In genomic region chr6:135907137-135907536, GRCm38 (mm10) we compare ENCODE assay signal across 12 mouse cellular contexts.
DNase-seq lines count a peak whose midpoint lies in the region; ATAC-seq and TF ChIP-seq lines count a peak whose summit lies in the region.
"Had no signal": no experiment of that assay in that cellular context is flagged by ENCODE, and none has a peak within 500 bp of the region (broad histone marks: within the 10 kb centered on the region; RNA-seq: fewer than 3 reads in every experiment).

No protein-coding gene starts in this region.

- H3K79me2 ChIP-seq in heart, adult 2 months (replicated peaks; ENCODE audit: control insufficient read depth, insufficient read depth, low read length): no peaks in the 10 kb centered on the region

- no peak for TF ChIP-seq CTCF in heart, adult 2 months (IDR thresholded peaks at IDR 0.05)
- TF ChIP-seq CTCF in cortical plate, adult 2 months (IDR thresholded peaks at IDR 0.05; ENCODE audit: extremely low read depth, insufficient read depth, low read length): no peak

- no peaks in the 10 kb centered on the region; the same call in 1 of the 2 replicates for H3K27me3 ChIP-seq in heart, embryonic 11.5 days (ENCODE audit: control insufficient read depth, insufficient read depth, low read length)
- no peaks in the 10 kb centered on the region for H3K27me3 ChIP-seq in heart, adult 2 months (ENCODE audit: control insufficient read depth, insufficient read depth, low read length)
- peaks cover 6% of the 10 kb centered on the region; the same call in 1 of the 2 replicates for H3K27me3 ChIP-seq in limb, embryonic 12.5 days
- H3K27me3 ChIP-seq in limb, embryonic 10.5 days (ENCODE audit: low read depth, poor library complexity, severe bottlenecking): no peaks in the 10 kb centered on the region
- H3K27me3 ChIP-seq in hindbrain, embryonic 10.5 days (ENCODE audit: insufficient read depth, poor library complexity, severe bottlenecking): no peaks in the 10 kb centered on the region
- H3K27me3 ChIP-seq: hindbrain, embryonic 15.5 days; intestine, embryonic 15.5 days; liver, embryonic 15.5 days had no signal

- ATAC-seq in heart, embryonic 11.5 days (replicated peaks; ENCODE audit: insufficient number of reproducible peaks, low FRiP score, low TSS enrichment): no peak
- peak; percentile 18; the same call in 1 of the 2 replicates for ATAC-seq in limb, embryonic 12.5 days (ENCODE audit: insufficient number of reproducible peaks, insufficient read depth, low FRiP score, low TSS enrichment, low read depth)

- no peak for TF ChIP-seq EP300 in heart, adult 2 months (IDR thresholded peaks at IDR 0.05; ENCODE audit: insufficient read depth, low read depth, low read length)

- H3K4me3 ChIP-seq in heart, embryonic 11.5 days (ENCODE audit: low read depth, low read length): no peak overlapping the region
- H3K4me3 ChIP-seq in heart, adult 2 months: no peak overlapping the region
- no peak overlapping the region for H3K4me3 ChIP-seq in limb, embryonic 12.5 days (replicated peaks)
- H3K4me3 ChIP-seq in limb, embryonic 10.5 days: no peak overlapping the region
- H3K4me3 ChIP-seq in cortical plate, adult 2 months (ENCODE audit: insufficient read depth, low read length): no peak overlapping the region
- no peak overlapping the region for H3K4me3 ChIP-seq in hindbrain, embryonic 10.5 days
- H3K4me3 ChIP-seq: embryonic facial prominence, embryonic 15.5 days; hindbrain, embryonic 15.5 days; intestine, embryonic 15.5 days; limb, embryonic 15.5 days; liver, embryonic 15.5 days had no signal

- intact Hi-C loops in heart, adult 2 months (cut with DNase I): loop anchor here (1.0 kb wide), 1 partner anchor 446 kb away; no protein-coding TSS in a partner anchor

- DNase-seq in heart, adult 2 months: no peak
- DNase-seq in limb, embryonic 10.5 days (ENCODE audit: low spot score): no peak
- peak; percentile 8 for DNase-seq in NIH3T3 (ENCODE audit: low read depth)
- no peak for DNase-seq in hindbrain, embryonic 10.5 days (ENCODE audit: low spot score)

- no peak overlapping the region for H3K27ac ChIP-seq in heart, embryonic 11.5 days (ENCODE audit: low read depth, low read length)
- H3K27ac ChIP-seq in heart, adult 2 months: no peak overlapping the region
- no peak overlapping the region for H3K27ac ChIP-seq in limb, embryonic 12.5 days
- no peak overlapping the region for H3K27ac ChIP-seq in limb, embryonic 10.5 days
- H3K27ac ChIP-seq in cortical plate, adult 2 months (ENCODE audit: insufficient read depth, low read length): peak overlapping the region; percentile 45
- no peak overlapping the region for H3K27ac ChIP-seq in hindbrain, embryonic 10.5 days
- H3K27ac ChIP-seq: embryonic facial prominence, embryonic 15.5 days; hindbrain, embryonic 15.5 days; intestine, embryonic 15.5 days; limb, embryonic 15.5 days; liver, embryonic 15.5 days had no signal

- no peak overlapping the region for H3K9ac ChIP-seq in heart, embryonic 11.5 days (ENCODE audit: low read depth, low read length)
- no peak overlapping the region for H3K9ac ChIP-seq in heart, adult 2 months (ENCODE audit: low read depth, low read length)
- no peak overlapping the region for H3K9ac ChIP-seq in limb, embryonic 12.5 days (replicated peaks)
- H3K9ac ChIP-seq: embryonic facial prominence, embryonic 15.5 days; hindbrain, embryonic 15.5 days; intestine, embryonic 15.5 days; limb, embryonic 15.5 days; liver, embryonic 15.5 days had no signal

- peak overlapping the region; percentile 11 for H3K4me2 ChIP-seq in heart, embryonic 11.5 days
- no peak overlapping the region for H3K4me2 ChIP-seq in limb, embryonic 12.5 days
- H3K4me2 ChIP-seq: embryonic facial prominence, embryonic 15.5 days; hindbrain, embryonic 15.5 days; intestine, embryonic 15.5 days; limb, embryonic 15.5 days; liver, embryonic 15.5 days had no signal

- no peaks in the 10 kb centered on the region for H3K9me3 ChIP-seq in heart, embryonic 11.5 days (replicated peaks; ENCODE audit: control insufficient read depth, low read length)
- no peaks in the 10 kb centered on the region for H3K9me3 ChIP-seq in limb, embryonic 12.5 days
- H3K9me3 ChIP-seq in limb, embryonic 10.5 days (replicated peaks): no peaks in the 10 kb centered on the region
- H3K9me3 ChIP-seq in hindbrain, embryonic 10.5 days: no peaks in the 10 kb centered on the region
- H3K9me3 ChIP-seq: embryonic facial prominence, embryonic 15.5 days; hindbrain, embryonic 15.5 days; intestine, embryonic 15.5 days; limb, embryonic 15.5 days; liver, embryonic 15.5 days had no signal

- no peak for TF ChIP-seq POLR2A in heart, adult 2 months (IDR thresholded peaks at IDR 0.05; ENCODE audit: insufficient read depth, low read depth, low read length)
- TF ChIP-seq POLR2A in cortical plate, adult 2 months (IDR thresholded peaks at IDR 0.05; ENCODE audit: extremely low read depth, insufficient read depth, low read length): no peak

- no peaks in the 10 kb centered on the region for H3K36me3 ChIP-seq in heart, embryonic 11.5 days (ENCODE audit: control insufficient read depth, insufficient read depth, low read length)
- H3K36me3 ChIP-seq in heart, adult 2 months (ENCODE audit: control insufficient read depth, insufficient read depth, low read length): no peaks in the 10 kb centered on the region
- no peaks in the 10 kb centered on the region for H3K36me3 ChIP-seq in limb, embryonic 12.5 days
- no peaks in the 10 kb centered on the region for H3K36me3 ChIP-seq in limb, embryonic 10.5 days
- no peaks in the 10 kb centered on the region for H3K36me3 ChIP-seq in hindbrain, embryonic 10.5 days
- H3K36me3 ChIP-seq: embryonic facial prominence, embryonic 15.5 days; hindbrain, embryonic 15.5 days; intestine, embryonic 15.5 days; limb, embryonic 15.5 days; liver, embryonic 15.5 days had no signal

- 41% methylated on average over 8 of the region's 8 CpGs for WGBS in heart, embryonic 11.5 days (ENCODE audit: insufficient replicate concordance)
- WGBS in heart, adult 2 months: 35% methylated on average over 8 of the region's 8 CpGs
- 63% methylated on average over 8 of the region's 8 CpGs for WGBS in limb, embryonic 12.5 days
- 69% methylated on average over 8 of the region's 8 CpGs for WGBS in limb, embryonic 10.5 days
- WGBS in hindbrain, embryonic 10.5 days: 76% methylated on average over 8 of the region's 8 CpGs

- H3K4me1 ChIP-seq in heart, embryonic 11.5 days (ENCODE audit: control insufficient read depth, insufficient read depth, low read length): no peaks in the 10 kb centered on the region
- H3K4me1 ChIP-seq in heart, adult 2 months (ENCODE audit: control insufficient read depth, insufficient read depth, low read length): no peaks in the 10 kb centered on the region
- H3K4me1 ChIP-seq in limb, embryonic 12.5 days (replicated peaks): no peaks in the 10 kb centered on the region
- 0 out of 2 replicates have a peak, but pooled peaks cover 5% of the 10 kb centered on the region for H3K4me1 ChIP-seq in limb, embryonic 10.5 days
- peaks cover 24% of the 10 kb centered on the region for H3K4me1 ChIP-seq in cortical plate, adult 2 months (ENCODE audit: control insufficient read depth, insufficient read depth, low read length)
- 0 out of 2 replicates have a peak, but pooled peaks cover 2% of the 10 kb centered on the region for H3K4me1 ChIP-seq in hindbrain, embryonic 10.5 days (replicated peaks)
- H3K4me1 ChIP-seq: intestine, embryonic 15.5 days; liver, embryonic 15.5 days had no signal
